Comparison of ENCODE assay signal across 15 mouse cellular contexts in genomic region chr7:96920447-96921095, GRCm38 (mm10). TPM values are rescaled to one million over a fixed set of nuclear protein-coding genes. Genes with fewer than 3 reads are reported as not detected.
DNase-seq lines count a peak whose midpoint lies in the region; ATAC-seq and TF ChIP-seq lines count a peak whose summit lies in the region.
"Had no signal": no experiment of that assay in that cellular context is flagged by ENCODE, and none has a peak within 500 bp of the region (broad histone marks: within the 10 kb centered on the region; RNA-seq: fewer than 3 reads in every experiment).

No protein-coding gene starts in this region.

- no peaks in the 10 kb centered on the region for H3K36me3 ChIP-seq in neural tube, embryonic 11.5 days (ENCODE audit: control insufficient read depth, insufficient read depth, low read length)
- no peaks in the 10 kb centered on the region for H3K36me3 ChIP-seq in neural tube, embryonic 15.5 days
- H3K36me3 ChIP-seq in hindbrain, embryonic 14.5 days (replicated peaks; ENCODE audit: control insufficient read depth, insufficient read depth) = no peaks in the 10 kb centered on the region
- no peaks in the 10 kb centered on the region for H3K36me3 ChIP-seq in neural tube, embryonic 14.5 days (ENCODE audit: control insufficient read depth, insufficient read depth, low read length)
- H3K36me3 ChIP-seq: embryonic facial prominence, embryonic 13.5 days had no signal

- H3K4me2 ChIP-seq in neural tube, embryonic 11.5 days (ENCODE audit: low read depth) = no peak overlapping the region
- H3K4me2 ChIP-seq in neural tube, embryonic 15.5 days = no peak overlapping the region
- H3K4me2 ChIP-seq in hindbrain, embryonic 14.5 days (replicated peaks) = no peak overlapping the region
- H3K4me2 ChIP-seq in neural tube, embryonic 14.5 days (ENCODE audit: low read depth, low read length) = no peak overlapping the region
- H3K4me2 ChIP-seq: embryonic facial prominence, embryonic 13.5 days had no signal

- no peaks in the 10 kb centered on the region for H3K9me3 ChIP-seq in neural tube, embryonic 11.5 days (ENCODE audit: control insufficient read depth, low read length)
- no peaks in the 10 kb centered on the region for H3K9me3 ChIP-seq in neural tube, embryonic 15.5 days (replicated peaks)
- no peaks in the 10 kb centered on the region for H3K9me3 ChIP-seq in hindbrain, embryonic 14.5 days (ENCODE audit: control insufficient read depth, low read length)
- no peaks in the 10 kb centered on the region for H3K9me3 ChIP-seq in neural tube, embryonic 14.5 days (ENCODE audit: control insufficient read depth, low read length)
- H3K9me3 ChIP-seq: embryonic facial prominence, embryonic 13.5 days had no signal

- no peak for TF ChIP-seq CTCF in gastrocnemius, adult 2 months (IDR thresholded peaks at IDR 0.05)

- no peak overlapping the region for H3K9ac ChIP-seq in neural tube, embryonic 11.5 days (ENCODE audit: low read length)
- H3K9ac ChIP-seq in neural tube, embryonic 15.5 days (replicated peaks) = no peak overlapping the region
- H3K9ac ChIP-seq in hindbrain, embryonic 14.5 days = no peak overlapping the region
- H3K9ac ChIP-seq in neural tube, embryonic 14.5 days (replicated peaks; ENCODE audit: low read depth, low read length) = no peak overlapping the region
- H3K9ac ChIP-seq: embryonic facial prominence, embryonic 13.5 days; liver, postnatal 0 days had no signal

- no peak overlapping the region for H3K27ac ChIP-seq in neural tube, embryonic 11.5 days (ENCODE audit: low read depth, low read length)
- no peak overlapping the region for H3K27ac ChIP-seq in neural tube, embryonic 15.5 days (replicated peaks)
- H3K27ac ChIP-seq in hindbrain, embryonic 14.5 days = no peak overlapping the region
- H3K27ac ChIP-seq in neural tube, embryonic 14.5 days (ENCODE audit: low read depth, low read length) = no peak overlapping the region
- no peak overlapping the region for H3K27ac ChIP-seq in gastrocnemius, adult 2 months
- H3K27ac ChIP-seq: embryonic facial prominence, embryonic 13.5 days had no signal

- intact Hi-C loops in gastrocnemius, adult 2 months (cut with DNase I) = no loop called here

- WGBS in neural tube, embryonic 11.5 days = 52% methylated on average over 7 of the region's 7 CpGs
- 36% methylated on average over 7 of the region's 7 CpGs for WGBS in neural tube, embryonic 15.5 days
- 35% methylated on average over 7 of the region's 7 CpGs for WGBS in hindbrain, embryonic 14.5 days
- 34% methylated on average over 7 of the region's 7 CpGs for WGBS in neural tube, embryonic 14.5 days

- H3K4me3 ChIP-seq in neural tube, embryonic 11.5 days (ENCODE audit: low read depth, low read length) = no peak overlapping the region
- no peak overlapping the region for H3K4me3 ChIP-seq in neural tube, embryonic 15.5 days (replicated peaks)
- no peak overlapping the region for H3K4me3 ChIP-seq in hindbrain, embryonic 14.5 days (replicated peaks; ENCODE audit: low read length)
- no peak overlapping the region for H3K4me3 ChIP-seq in neural tube, embryonic 14.5 days (ENCODE audit: low read depth, low read length)
- H3K4me3 ChIP-seq in gastrocnemius, adult 2 months = no peak overlapping the region
- H3K4me3 ChIP-seq: embryonic facial prominence, embryonic 13.5 days had no signal

- DNase-seq in neural tube, embryonic 11.5 days (ENCODE audit: low spot score) = no peak
- DNase-seq in hindbrain, embryonic 14.5 days (ENCODE audit: low spot score) = no peak
- DNase-seq in gastrocnemius, adult 2 months = no peak
- no peak for DNase-seq in right cerebral cortex, adult 2 months (ENCODE audit: low spot score in 2 of 2)
- DNase-seq: adrenal gland, adult 8-10 months; cerebellum, adult 18-20 months; kidney, postnatal 36 days; liver, postnatal 0 days; right cerebral cortex, adult 18-20 months; thymus, postnatal 4 days had no signal

- no peaks in the 10 kb centered on the region for H3K4me1 ChIP-seq in neural tube, embryonic 11.5 days (ENCODE audit: control insufficient read depth, insufficient read depth, low read length)
- no peaks in the 10 kb centered on the region for H3K4me1 ChIP-seq in neural tube, embryonic 15.5 days
- no peaks in the 10 kb centered on the region for H3K4me1 ChIP-seq in hindbrain, embryonic 14.5 days (replicated peaks; ENCODE audit: control insufficient read depth, insufficient read depth, low read length)
- H3K4me1 ChIP-seq in neural tube, embryonic 14.5 days (ENCODE audit: control insufficient read depth, insufficient read depth, low read length) = no peaks in the 10 kb centered on the region
- H3K4me1 ChIP-seq: embryonic facial prominence, embryonic 13.5 days had no signal

- no peaks in the 10 kb centered on the region for H3K27me3 ChIP-seq in neural tube, embryonic 11.5 days (ENCODE audit: control insufficient read depth, insufficient read depth, low read length)
- 0 out of 2 replicates have a peak, but pooled peaks cover 2% of the 10 kb centered on the region for H3K27me3 ChIP-seq in neural tube, embryonic 15.5 days (replicated peaks)
- H3K27me3 ChIP-seq in hindbrain, embryonic 14.5 days (ENCODE audit: control insufficient read depth, insufficient read depth, low read length) = no peaks in the 10 kb centered on the region; the same call in 1 of the 2 replicates
- no peaks in the 10 kb centered on the region for H3K27me3 ChIP-seq in neural tube, embryonic 14.5 days (ENCODE audit: control insufficient read depth, insufficient read depth, low read length)
- H3K27me3 ChIP-seq: embryonic facial prominence, embryonic 13.5 days had no signal

- ATAC-seq in neural tube, embryonic 11.5 days (ENCODE audit: insufficient read depth, low FRiP score, low TSS enrichment) = peak; percentile 82
- ATAC-seq in neural tube, embryonic 15.5 days (ENCODE audit: low FRiP score) = no peak
- ATAC-seq in activated CD4-positive, CD25-positive, alpha-beta regulatory T cell, adult 4 months = peak; percentile 74
- ATAC-seq in hindbrain, embryonic 14.5 days (ENCODE audit: low FRiP score) = peak; percentile 68; the same call in 1 of the 2 replicates
- ATAC-seq in neural tube, embryonic 14.5 days (ENCODE audit: low read depth) = peak; percentile 63; the same call in 1 of the 2 replicates
- ATAC-seq: intestine, embryonic 16.5 days; liver, postnatal 0 days had no signal

RNA-seq across cellular contexts. Expression of gene Nars2, which starts 30.7 kb away (rescaled TPM):
- polyA plus RNA-seq in neural tube, embryonic 11.5 days (2014; fragmentation: Nextera tagmentation; extraction: Ambion mirVana) = 21.5 and 23.8 TPM in 2 replicates
- polyA plus RNA-seq in neural tube, embryonic 15.5 days (2015; fragmentation: Nextera tagmentation; extraction: Ambion mirVana) = 18.7 and 22.0 TPM in 2 replicates
- 1 to 10 TPM; 5.3 to 9.7 TPM for polyA plus RNA-seq in activated CD4-positive, CD25-positive, alpha-beta regulatory T cell, adult 4 months (2017; shearing (Covaris generic))
- polyA plus RNA-seq in hindbrain, embryonic 14.5 days (2014; fragmentation: Nextera tagmentation; extraction: Ambion mirVana) = 19.1 and 19.4 TPM in 2 replicates
- polyA plus RNA-seq in neural tube, embryonic 14.5 days (2014; fragmentation: Nextera tagmentation; extraction: Ambion mirVana) = 20.2 and 23.9 TPM in 2 replicates
- 1 to 10 TPM; 8.9 to 9.8 TPM for total RNA-seq in gastrocnemius, adult 2 months (2021)
